Mouse (Mus musculus): Measurements from ENCODE around the gene Cma2.

DNA sequence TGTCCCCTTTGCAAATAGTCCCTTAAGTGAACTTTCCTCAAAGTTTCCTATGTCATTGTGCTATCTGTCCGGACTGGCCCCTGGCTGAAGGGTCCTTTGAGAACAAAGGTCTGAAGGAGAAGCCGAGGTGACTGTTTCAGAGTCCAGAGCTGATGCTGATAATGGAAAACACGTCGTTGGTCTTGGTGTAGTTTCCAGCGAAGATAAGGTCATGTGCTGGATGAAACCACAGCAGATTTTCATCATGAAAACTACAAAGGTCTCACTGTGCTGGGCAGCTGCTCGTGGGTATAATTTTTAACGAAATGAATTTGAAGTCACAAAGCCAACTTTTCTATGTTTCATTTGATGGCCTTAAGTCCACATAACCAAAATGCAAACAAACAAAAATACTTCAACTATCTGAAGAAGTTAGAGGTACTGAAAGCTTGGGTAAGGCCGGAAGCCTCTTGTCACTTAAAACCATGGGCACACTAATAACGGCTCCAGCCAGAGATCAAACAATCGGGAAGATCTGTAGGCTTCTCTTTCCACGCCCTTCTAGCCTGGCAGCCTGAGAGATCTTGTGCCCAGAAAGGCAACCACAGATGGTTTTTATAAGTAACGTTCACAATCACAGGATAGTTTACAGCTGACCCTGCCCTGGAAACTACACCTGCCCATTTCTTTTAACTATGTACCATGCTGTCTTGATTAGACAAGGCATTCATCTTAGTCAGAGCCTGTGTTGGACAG, 21.4 kb upstream of the Cma2 start:
- TF ChIP-seq CTCF (IDR thresholded peaks at IDR 0.05; ENCODE audit: insufficient read depth, low read depth, low read length) (no peak), POLR2A (IDR thresholded peaks at IDR 0.05; ENCODE audit: insufficient read depth, low read depth, low read length) (no peak)

Measured in olfactory bulb, adult 2 months (tissue).